Mouse (Mus musculus) brain, embryonic 14.5 days (tissue): Measurements from ENCODE around the gene Arap1.

Experiments used
- CTCF ChIP-seq: fragments of 200-500 bp; IDR thresholded peaks from 2 replicates; pipeline ENCODE4 v1.5.1; 2012; ENCODE audit warnings: inconsistent platforms, mild to moderate bottlenecking, moderate library complexity, borderline replicate concordance; ENCODE audit not compliant: insufficient read depth, insufficient read length; ENCODE audit errors: extremely low read depth
- POLR2A ChIP-seq: fragments of 200-500 bp; IDR thresholded peaks from 2 replicates; pipeline ENCODE4 v1.6.1; 2012; ENCODE audit warnings: mild to moderate bottlenecking, inconsistent platforms, borderline replicate concordance; ENCODE audit not compliant: poor library complexity, insufficient read depth, insufficient read length, severe bottlenecking; ENCODE audit errors: extremely low read depth

DNA sequence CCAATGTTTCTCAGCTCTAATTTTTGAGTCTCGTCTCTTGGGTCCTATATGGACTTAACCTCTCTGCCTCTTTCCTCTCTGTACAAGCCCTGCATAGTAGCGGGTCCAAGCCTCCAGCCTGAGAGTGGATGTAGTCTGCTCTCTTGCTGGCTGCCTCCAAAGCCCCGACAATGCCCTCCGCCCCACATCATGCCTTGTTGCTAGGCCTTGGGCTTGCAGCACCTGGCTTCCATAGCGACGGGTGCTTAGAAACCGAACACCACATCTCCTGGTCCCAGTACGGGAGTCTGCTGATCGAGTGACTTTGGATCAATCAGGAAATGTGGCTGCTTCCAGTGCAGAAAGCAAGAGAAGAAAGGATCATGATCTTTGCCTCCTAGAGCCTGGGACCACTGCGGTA, 95.2 kb downstream of the Arap1 start:
- TF ChIP-seq POLR2A: no peak
- TF ChIP-seq CTCF: no peak
